11 mouse cellular contexts compared by ENCODE assay signal in the genomic region with DNA sequence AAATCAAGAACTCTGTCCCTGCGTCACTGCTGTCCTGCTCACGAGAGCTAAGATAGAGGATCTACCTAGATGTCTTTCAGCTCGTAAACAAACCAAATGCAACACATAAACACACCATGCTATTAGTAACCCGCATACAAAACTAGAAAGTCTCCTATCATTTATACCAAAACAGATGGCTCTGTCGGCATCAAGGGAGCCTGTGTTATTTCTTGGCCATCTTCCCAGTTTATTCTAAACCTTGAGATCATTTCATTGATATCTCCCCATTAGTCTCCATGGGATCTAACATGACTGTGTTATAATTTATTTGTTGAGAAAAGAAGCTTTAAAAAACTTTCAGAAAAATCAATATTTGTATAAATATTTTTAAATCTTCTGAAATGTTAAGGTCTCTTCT.
"Had no signal": no experiment of that assay in that cellular context is flagged by ENCODE, and none has a peak within 500 bp of the region (broad histone marks: within the 10 kb centered on the region; RNA-seq: fewer than 3 reads in every experiment).

No protein-coding gene starts in this region.

- H3K9me3 ChIP-seq: limb, embryonic 13.5 days; midbrain, embryonic 10.5 days; neural tube, embryonic 15.5 days had no signal

- H3K4me3 ChIP-seq: limb, embryonic 13.5 days; midbrain, embryonic 10.5 days; myocyte; neural tube, embryonic 15.5 days had no signal

- H3K9ac ChIP-seq: limb, embryonic 13.5 days; liver, embryonic 14.5 days; neural tube, embryonic 15.5 days had no signal

- H3K4me1 ChIP-seq: limb, embryonic 13.5 days had no signal

- H3K27me3 ChIP-seq: limb, embryonic 13.5 days; neural tube, embryonic 15.5 days had no signal

- H3K4me2 ChIP-seq: limb, embryonic 13.5 days; neural tube, embryonic 15.5 days had no signal

- H3K27ac ChIP-seq: limb, embryonic 13.5 days; liver, embryonic 14.5 days; midbrain, embryonic 10.5 days; neural tube, embryonic 15.5 days had no signal

- DNase-seq: kidney, postnatal 10 days; kidney, postnatal 4 days; left cerebral cortex, postnatal 4 days; lung, adult 18-20 months; right cerebral cortex, adult 18-20 months; right cerebral cortex, postnatal 25 days had no signal
